Mouse (Mus musculus) ES-CJ7 (cell line): ENCODE measurements around the gene Zfp296.

Experiments used
- DNase-seq: peaks from one replicate; pipeline ENCODE4 v3.0.0; 2011; ENCODE audit warnings: low read depth, low spot score

Zfp296 gene

GRCm38 (mm10) chr7:19577141-19577852 lies at the start of gene Zfp296, which contains the start of gene Gemin7:
Gene Zfp296 (plus strand): TSS chr7:19577287.
Gene Gemin7 (minus strand): TSS chr7:19577595.
- DNase-seq, result peak; percentile 86

GRCm38 (mm10) chr7:19531077-19531476 lies 46.0 kb upstream of the Zfp296 start:
- DNase-seq, result peak; percentile 51

GRCm38 (mm10) chr7:19532240-19532639 lies 44.8 kb upstream of the Zfp296 start:
- DNase-seq, result no peak

- no peak for DNase-seq
Observed at GRCm38 (mm10) chr7:19534676-19535075, 42.4 kb upstream of the Zfp296 start.

GRCm38 (mm10) chr7:19540771-19541566 lies 36.1 kb upstream of the Zfp296 start:
- DNase-seq, result no peak

GRCm38 (mm10) chr7:19541681-19542154 lies 35.4 kb upstream of the Zfp296 start:
- DNase-seq, result no peak

- no peak for DNase-seq
Observed at GRCm38 (mm10) chr7:19542155-19542691, 34.9 kb upstream of the Zfp296 start.

- DNase-seq, result no peak
Observed at GRCm38 (mm10) chr7:19543584-19543983, 33.5 kb upstream of the Zfp296 start.

GRCm38 (mm10) chr7:19546007-19546406 lies 31.1 kb upstream of the Zfp296 start:
- DNase-seq, result no peak

GRCm38 (mm10) chr7:19547344-19547969 lies 29.6 kb upstream of the Zfp296 start:
- no peak for DNase-seq

GRCm38 (mm10) chr7:19549394-19549793 lies 27.7 kb upstream of the Zfp296 start:
- no peak for DNase-seq

GRCm38 (mm10) chr7:19551634-19552033 lies 25.5 kb upstream of the Zfp296 start:
- DNase-seq, result no peak

- no peak for DNase-seq
Observed at GRCm38 (mm10) chr7:19552443-19552842, 24.6 kb upstream of the Zfp296 start.

GRCm38 (mm10) chr7:19554168-19554567 lies 22.9 kb upstream of the Zfp296 start:
- no peak for DNase-seq

- no peak for DNase-seq
Observed at GRCm38 (mm10) chr7:19557086-19557485, 20.0 kb upstream of the Zfp296 start.

- DNase-seq, result no peak
Observed at GRCm38 (mm10) chr7:19557982-19558900, 18.8 kb upstream of the Zfp296 start.

GRCm38 (mm10) chr7:19558965-19559364 lies 18.1 kb upstream of the Zfp296 start:
- peak; percentile 60 for DNase-seq

GRCm38 (mm10) chr7:19560491-19561260 lies 16.4 kb upstream of the Zfp296 start:
- no peak for DNase-seq

GRCm38 (mm10) chr7:19561431-19561764 lies 15.7 kb upstream of the Zfp296 start:
- no peak for DNase-seq
